Mouse (Mus musculus) limb, embryonic 11.5 days (tissue): ENCODE results near the gene Myo18b. TPM values are rescaled to one million over a fixed set of nuclear protein-coding genes. Genes with fewer than 3 reads are reported as not detected.

Experiments used
- ATAC-seq: fragments of 200-750 bp; cut with Nextera tagmentation; 2 replicates; pipeline ENCODE4 v1.8.0; 2017; ENCODE audit warnings: low read depth; ENCODE audit not compliant: insufficient number of reproducible peaks, low FRiP score, low TSS enrichment
- DNase-seq: peaks from one replicate; pipeline ENCODE4 v3.0.0-alpha.2; 2015; ENCODE audit warnings: low spot score
- H3K27ac ChIP-seq: fragments of 300-500 bp; sonication (generic); replicated peaks from 2 replicates; pipeline ENCODE4 v1.5.1; 2014; ENCODE audit warnings: low read depth, mild to moderate bottlenecking, low read length
- H3K27me3 ChIP-seq: fragments of 300-500 bp; sonication (generic); 2 replicates; pipeline ENCODE4 v1.6.1; 2014; ENCODE audit warnings: mild to moderate bottlenecking, low read length, mixed read lengths; ENCODE audit not compliant: control insufficient read depth, insufficient read depth
- H3K36me3 ChIP-seq: fragments of 300-500 bp; sonication (generic); 2 replicates; pipeline ENCODE4 v1.6.1; 2014; ENCODE audit warnings: mild to moderate bottlenecking, low read length, moderate library complexity, mixed read lengths; ENCODE audit not compliant: control insufficient read depth, insufficient read depth
- H3K4me1 ChIP-seq: fragments of 300-500 bp; sonication (generic); 2 replicates; pipeline ENCODE4 v1.6.1; 2014; ENCODE audit warnings: low read length, mixed read lengths; ENCODE audit not compliant: control insufficient read depth, insufficient read depth
- H3K4me2 ChIP-seq: fragments of 300-500 bp; sonication (generic); 2 replicates; pipeline ENCODE4 v1.6.1; 2014; ENCODE audit warnings: low read depth, mild to moderate bottlenecking, moderate library complexity; ENCODE audit not compliant: severe bottlenecking
- H3K4me3 ChIP-seq: fragments of 300-500 bp; sonication (generic); 2 replicates; pipeline ENCODE4 v1.5.1; 2014; ENCODE audit warnings: low read depth, low read length
- H3K9ac ChIP-seq: fragments of 300-500 bp; sonication (generic); 2 replicates; pipeline ENCODE4 v1.6.1; 2014; ENCODE audit warnings: mild to moderate bottlenecking, low read length
- H3K9me3 ChIP-seq: fragments of 300-500 bp; sonication (generic); 2 replicates; pipeline ENCODE4 v1.6.1; 2016; ENCODE audit warnings: low read length; ENCODE audit not compliant: control insufficient read depth
- WGBS: fragments of 180-500 bp; shearing (Covaris S2); extraction: QIAGEN DNeasy Blood & Tissue Kit; methylation state at CpG from one replicate; pipeline ENCODE4 v1.1.7; 2014; 5-methylcytosine and 5-hydroxymethylcytosine counted together
- polyA plus RNA-seq: library from polyadenylated mRNA; unstranded; fragments of >200 nt; fragmentation: Nextera tagmentation; extraction: Ambion mirVana; gene quantifications from 2 replicates; pipeline ENCODE4 v1.2.1, GENCODE M21; 2014

The Myo18b gene
- polyA plus RNA-seq, 1 experiment from 2014 or later = 0.48 TPM

DNA sequence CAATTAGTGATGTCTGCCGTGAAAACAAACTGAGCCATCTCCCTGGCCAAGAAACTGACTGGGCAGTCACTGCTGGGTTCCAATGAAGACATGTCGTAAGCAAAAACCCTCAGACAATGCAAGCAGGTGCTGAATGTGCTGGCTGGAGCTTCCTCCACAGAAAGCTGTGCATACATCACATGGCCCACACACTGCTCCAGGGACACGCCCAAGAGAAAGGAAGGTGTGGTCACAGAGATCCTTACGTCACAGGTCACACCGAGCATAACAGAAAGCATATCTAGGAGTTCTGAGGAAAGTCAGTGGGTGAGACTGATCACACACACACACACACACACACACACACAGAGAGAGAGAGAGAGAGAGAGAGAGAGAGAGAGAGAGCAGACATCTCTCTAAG, 27.5 kb downstream of the Myo18b start:
- Histone ChIP-seq H3K27me3 (no peaks in the 10 kb centered on the region), H3K9me3 (no peaks in the 10 kb centered on the region), H3K4me2 (no peak overlapping the region), H3K36me3 (no peaks in the 10 kb centered on the region), H3K27ac (no peak overlapping the region), H3K9ac (no peak overlapping the region), H3K4me1 (no peaks in the 10 kb centered on the region), H3K4me3 (no peak overlapping the region)
- no peak for ATAC-seq
- no peak for DNase-seq
- WGBS = 83% methylated on average over 5 of the region's 5 CpGs

- Histone ChIP-seq H3K4me3 (no peak overlapping the region), H3K4me1 (no peaks in the 10 kb centered on the region), H3K4me2 (no peak overlapping the region), H3K27ac (no peak overlapping the region), H3K9me3 (no peaks in the 10 kb centered on the region), H3K27me3 (no peaks in the 10 kb centered on the region), H3K9ac (no peak overlapping the region), H3K36me3 (no peaks in the 10 kb centered on the region)
- WGBS = 45% methylated on average over 4 of the region's 4 CpGs
- ATAC-seq = peak; percentile 36; the same call in 1 of the 2 replicates
- peak; percentile 77 for DNase-seq
Measured at GRCm38 (mm10) chr5:112864719-112865367, 31.3 kb downstream of the Myo18b start.

GRCm38 (mm10) chr5:112859379-112860035, 36.7 kb downstream of the Myo18b start:
- H3K9me3 ChIP-seq = no peaks in the 10 kb centered on the region
- H3K27ac ChIP-seq = no peak overlapping the region
- no peak overlapping the region for H3K9ac ChIP-seq
- H3K4me3 ChIP-seq = no peak overlapping the region
- no peaks in the 10 kb centered on the region for H3K27me3 ChIP-seq
- no peaks in the 10 kb centered on the region for H3K36me3 ChIP-seq
- H3K4me1 ChIP-seq = peaks cover 6% of the 10 kb centered on the region
- WGBS = 52% methylated on average over 12 of the region's 12 CpGs
- H3K4me2 ChIP-seq = no peak overlapping the region
- DNase-seq (no peak), ATAC-seq (no peak)

GRCm38 (mm10) chr5:112853179-112853578, 43.0 kb downstream of the Myo18b start:
- Histone ChIP-seq H3K9ac (no peak overlapping the region), H3K27ac (no peak overlapping the region; the same call in 1 of the 2 replicates), H3K27me3 (no peaks in the 10 kb centered on the region)

DNA sequence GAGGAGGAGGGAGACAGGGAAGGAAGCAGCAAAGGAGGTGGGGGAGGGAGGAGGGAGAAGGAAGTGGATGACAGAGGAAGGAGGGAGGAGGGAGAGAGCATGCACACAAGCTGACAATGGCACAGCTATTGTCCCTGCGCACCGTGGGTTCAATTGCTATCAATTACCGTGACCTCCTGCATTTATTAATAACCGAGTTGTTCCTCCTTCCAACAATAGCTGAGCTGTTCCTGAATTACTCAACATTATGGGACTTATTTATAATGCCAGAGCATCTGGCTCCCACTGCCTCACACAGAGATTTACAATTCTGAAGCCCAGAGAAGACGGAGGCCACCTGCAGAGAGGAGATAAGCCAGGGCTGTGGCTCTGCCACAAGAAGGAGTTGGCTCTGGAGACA, 44.8 kb downstream of the Myo18b start:
- H3K4me2 ChIP-seq = no peak overlapping the region
- peaks cover 16% of the 10 kb centered on the region for H3K4me1 ChIP-seq
- H3K9ac ChIP-seq = no peak overlapping the region
- ATAC-seq (no peak), DNase-seq (no peak)
- no peaks in the 10 kb centered on the region for H3K36me3 ChIP-seq
- 53% methylated on average over 5 of the region's 5 CpGs for WGBS
- no peaks in the 10 kb centered on the region for H3K27me3 ChIP-seq
- H3K27ac ChIP-seq = no peak overlapping the region
- H3K4me3 ChIP-seq = no peak overlapping the region
- H3K9me3 ChIP-seq = no peaks in the 10 kb centered on the region

More at GRCm38 (mm10) chr5:112853179-112853578, 43.0 kb downstream of the Myo18b start:
- Histone ChIP-seq H3K4me2 (no peak overlapping the region), H3K4me3 (no peak overlapping the region), H3K4me1 (peaks cover 16% of the 10 kb centered on the region), H3K9me3 (no peaks in the 10 kb centered on the region), H3K36me3 (no peaks in the 10 kb centered on the region)
- DNase-seq (peak; percentile 54), ATAC-seq (no peak)
- 27% methylated on average over 8 of the region's 8 CpGs for WGBS

DNA sequence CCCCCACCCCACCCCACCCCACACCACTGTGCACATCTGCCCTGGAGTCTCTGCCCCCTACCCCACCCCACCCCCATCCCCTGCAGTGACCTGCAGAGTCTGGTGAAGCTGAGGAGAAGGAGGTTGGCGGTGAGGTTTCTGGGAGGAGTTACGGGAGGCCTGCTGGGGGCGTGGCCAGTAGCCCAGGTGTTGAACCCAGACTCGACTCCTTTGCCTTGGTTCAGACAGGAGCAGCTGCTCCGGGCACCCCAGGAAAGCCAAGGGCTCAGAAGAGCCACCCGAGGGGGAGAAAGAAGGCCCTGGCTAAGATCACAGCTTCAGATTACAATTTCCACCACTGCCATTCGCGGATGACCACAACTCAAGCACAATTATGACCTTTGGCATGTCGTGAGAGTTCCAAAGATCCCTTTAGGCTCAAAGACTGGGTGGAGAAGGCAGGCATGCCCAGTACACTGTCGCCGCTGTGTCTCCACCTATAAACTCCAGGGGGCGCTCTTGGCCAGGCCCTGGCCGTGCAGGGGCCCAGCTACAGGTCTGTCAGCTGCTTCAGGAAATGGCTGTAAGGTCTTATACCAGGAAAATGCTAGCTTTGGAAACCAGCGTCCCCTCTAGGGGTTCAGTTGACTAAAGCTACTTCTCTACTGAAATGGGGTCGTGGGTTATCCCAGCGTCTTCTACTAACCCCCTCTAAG, 47.4 kb downstream of the Myo18b start:
- H3K9ac ChIP-seq = no peak overlapping the region
- DNase-seq (peak; percentile 85), ATAC-seq (peak; percentile 36)
- H3K36me3 ChIP-seq = no peaks in the 10 kb centered on the region
- no peaks in the 10 kb centered on the region for H3K27me3 ChIP-seq
- peaks cover 16% of the 10 kb centered on the region for H3K4me1 ChIP-seq
- no peak overlapping the region for H3K27ac ChIP-seq
- H3K9me3 ChIP-seq = no peaks in the 10 kb centered on the region
- WGBS = 3% methylated on average over 16 of the region's 16 CpGs
- H3K4me2 ChIP-seq = peak overlapping the region; percentile 46
- no peak overlapping the region for H3K4me3 ChIP-seq

DNA sequence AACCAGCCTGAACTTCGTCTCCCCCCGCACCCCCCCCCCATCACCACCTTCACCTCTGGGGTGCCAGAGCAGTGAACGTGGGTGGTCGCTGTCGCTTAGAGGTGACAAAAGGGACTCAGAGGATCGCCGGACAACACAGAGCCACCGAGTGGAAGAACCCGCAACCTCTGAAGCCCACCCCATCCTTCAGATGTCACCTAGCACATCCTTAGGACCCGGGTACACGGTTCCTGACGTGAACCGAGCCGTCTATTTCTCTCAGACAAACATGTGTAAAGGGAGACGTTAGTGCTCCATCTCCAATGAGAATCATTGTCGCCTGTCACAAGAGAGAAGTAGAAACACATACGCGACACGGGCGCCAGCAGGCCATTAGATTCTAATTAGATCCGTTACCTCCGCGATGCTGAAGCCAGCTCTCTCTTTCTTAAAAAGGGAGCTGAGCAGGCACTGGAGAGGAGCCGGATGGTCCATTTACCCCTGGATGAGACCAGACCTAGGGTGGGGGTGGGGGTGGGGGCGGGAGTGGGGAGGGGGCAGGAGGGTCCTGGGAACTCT, 48.1 kb downstream of the Myo18b start:
- no peaks in the 10 kb centered on the region for H3K36me3 ChIP-seq
- H3K4me1 ChIP-seq = peaks cover 16% of the 10 kb centered on the region
- no peak for DNase-seq
- WGBS = 7% methylated on average over 25 of the region's 25 CpGs
- H3K4me2 ChIP-seq = peak overlapping the region; percentile 46
- H3K27me3 ChIP-seq = no peaks in the 10 kb centered on the region
- no peaks in the 10 kb centered on the region for H3K9me3 ChIP-seq
- no peak for ATAC-seq
- H3K27ac ChIP-seq = no peak overlapping the region
- no peak overlapping the region for H3K4me3 ChIP-seq
- no peak overlapping the region for H3K9ac ChIP-seq

GRCm38 (mm10) chr5:112846146-112846545, 50.0 kb downstream of the Myo18b start:
- H3K36me3 ChIP-seq = no peaks in the 10 kb centered on the region
- no peak overlapping the region for H3K9ac ChIP-seq
- 88% methylated on average over 11 of the region's 11 CpGs for WGBS
- H3K4me3 ChIP-seq = no peak overlapping the region
- DNase-seq (no peak), ATAC-seq (no peak)
- peaks cover 9% of the 10 kb centered on the region; the same call in 1 of the 2 replicates for H3K4me1 ChIP-seq
- no peaks in the 10 kb centered on the region for H3K27me3 ChIP-seq
- no peaks in the 10 kb centered on the region for H3K9me3 ChIP-seq
- H3K4me2 ChIP-seq = no peak overlapping the region
- no peak overlapping the region for H3K27ac ChIP-seq
